Mouse (Mus musculus) neural tube, embryonic 10.5 days (tissue): ENCODE measurements at regions not wholly inside any gene's neighbourhood (a gene's known extent, or its start where the extent isn't known, plus 50 kb on each side); places are given as distances from the start of the nearest gene placed in this dataset.

Source experiments
- DNase-seq: peaks from one replicate; pipeline ENCODE4 v3.0.0-alpha.2; 2017; ENCODE audit warnings: low spot score; ENCODE audit errors: extremely low spot score

DNA sequence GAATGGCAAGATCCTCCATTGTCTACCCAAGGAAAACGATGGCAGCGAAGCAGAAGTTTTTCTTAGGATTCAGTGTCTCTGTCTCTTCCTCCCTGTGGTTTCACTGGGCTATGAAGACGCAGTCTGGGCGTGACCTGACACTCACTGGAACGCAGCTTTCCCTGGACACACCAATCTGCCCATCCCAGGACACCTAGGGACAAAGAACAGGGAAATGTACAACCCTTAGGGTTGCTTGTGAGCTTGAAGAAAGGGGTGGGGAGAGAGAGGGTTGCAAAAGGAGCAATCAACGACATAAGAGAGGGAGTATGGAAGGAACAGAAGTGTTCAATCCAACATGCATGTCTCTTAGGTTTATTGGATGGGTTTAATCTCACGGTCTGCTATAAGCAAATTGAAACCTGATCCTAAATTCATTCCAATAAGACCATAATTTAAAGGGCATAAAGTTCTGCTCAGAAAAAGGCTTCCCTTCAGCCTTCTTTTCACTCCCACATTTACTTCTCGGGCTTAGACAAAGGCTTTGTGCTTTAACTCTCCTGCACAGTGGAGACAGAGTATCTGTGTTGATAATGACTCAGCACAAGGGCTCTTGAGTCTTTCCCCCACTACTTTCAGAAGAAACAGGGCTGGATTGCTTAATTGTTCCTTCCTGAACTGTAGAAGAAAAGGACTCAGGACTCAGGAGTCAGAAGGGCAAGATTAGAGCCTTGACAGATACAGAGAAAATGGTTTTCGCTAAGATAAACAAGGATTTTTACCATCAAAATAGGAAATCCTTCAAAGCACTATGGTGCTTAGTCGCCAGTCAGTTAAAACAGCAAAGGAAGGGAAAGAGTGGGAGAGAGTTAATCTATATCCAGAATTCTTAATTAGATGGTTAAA, 147.3 kb upstream of the Cited2 start:
- no peak for DNase-seq

DNA sequence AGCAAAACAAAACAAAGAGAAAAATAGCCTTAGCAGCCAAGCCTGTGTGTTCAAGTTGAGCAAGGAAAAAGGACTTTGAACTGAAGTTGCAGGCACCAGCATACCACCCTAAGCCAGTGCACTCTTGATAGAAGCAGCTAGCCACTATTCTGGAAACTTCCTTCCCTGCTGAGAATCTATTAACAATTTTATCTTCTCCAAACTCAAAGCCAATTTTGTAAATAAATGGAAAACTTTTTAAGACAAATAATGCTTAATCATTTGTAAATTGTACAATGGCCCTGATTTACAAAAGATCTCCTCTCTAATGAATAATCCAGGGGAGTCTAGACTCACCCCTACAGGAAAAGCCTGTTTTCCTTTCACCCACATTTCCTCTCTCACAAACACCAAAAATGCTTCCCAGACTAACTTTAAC, 146.7 kb upstream of the Cited2 start:
- no peak for DNase-seq

DNA sequence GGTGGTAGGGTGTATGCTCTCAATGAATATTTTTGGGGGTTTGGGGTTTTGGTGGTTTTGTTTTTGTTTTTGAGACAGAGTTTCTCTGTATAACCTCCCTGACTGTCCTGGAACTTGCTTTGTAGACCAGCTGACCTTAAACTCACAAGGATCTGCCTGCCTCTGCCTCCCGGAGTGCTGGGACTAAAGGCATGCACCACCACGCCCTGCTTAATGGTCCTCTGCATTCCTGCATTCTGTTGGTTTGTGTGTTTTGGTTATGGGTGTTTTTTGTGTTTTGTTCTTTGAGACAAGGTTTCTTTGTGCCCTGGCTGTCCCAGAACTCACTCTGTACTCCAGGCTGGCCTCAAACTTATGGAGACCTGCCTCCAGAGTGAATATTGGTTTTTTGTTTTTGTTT, 143.6 kb upstream of the Cited2 start:
- DNase-seq: no peak

DNA sequence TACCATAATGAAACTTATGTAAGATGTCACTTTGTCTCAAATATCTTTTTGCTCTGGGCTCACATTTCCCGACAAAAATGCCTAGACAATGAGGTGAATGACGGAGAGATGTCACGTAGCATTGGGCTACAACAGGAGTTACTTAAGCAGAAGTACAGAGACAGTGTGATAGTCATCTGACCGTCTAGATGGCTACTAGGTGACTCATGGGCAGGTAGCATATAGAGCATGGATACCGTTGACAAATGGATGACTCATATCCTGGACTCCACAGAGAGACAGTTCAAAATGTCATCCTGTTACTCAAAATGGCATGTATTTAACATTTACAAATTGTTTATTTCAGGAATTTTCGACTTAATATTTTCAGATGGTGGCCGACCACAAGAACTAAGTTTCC, 138.2 kb upstream of the Cited2 start:
- no peak for DNase-seq

DNA sequence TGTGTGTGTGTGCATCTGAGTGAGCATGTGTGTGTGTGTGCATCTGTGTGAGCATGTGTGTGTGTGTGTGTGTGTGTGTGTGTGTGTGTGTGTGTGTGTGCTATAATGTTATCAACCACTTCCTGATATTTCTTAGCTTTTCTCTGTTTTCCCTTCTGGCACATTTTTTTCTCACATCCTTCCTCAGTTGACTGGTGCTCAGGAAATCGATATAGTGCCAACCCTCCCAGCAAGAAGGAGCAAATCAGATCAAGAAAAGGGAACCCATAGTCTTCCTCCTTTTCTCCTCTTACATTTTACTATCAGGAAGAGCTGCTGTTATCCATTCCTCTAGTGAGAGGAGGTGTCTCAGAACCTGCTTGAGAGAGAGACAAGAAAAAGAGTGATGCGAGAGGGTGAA, 136.1 kb upstream of the Cited2 start:
- DNase-seq: no peak

DNA sequence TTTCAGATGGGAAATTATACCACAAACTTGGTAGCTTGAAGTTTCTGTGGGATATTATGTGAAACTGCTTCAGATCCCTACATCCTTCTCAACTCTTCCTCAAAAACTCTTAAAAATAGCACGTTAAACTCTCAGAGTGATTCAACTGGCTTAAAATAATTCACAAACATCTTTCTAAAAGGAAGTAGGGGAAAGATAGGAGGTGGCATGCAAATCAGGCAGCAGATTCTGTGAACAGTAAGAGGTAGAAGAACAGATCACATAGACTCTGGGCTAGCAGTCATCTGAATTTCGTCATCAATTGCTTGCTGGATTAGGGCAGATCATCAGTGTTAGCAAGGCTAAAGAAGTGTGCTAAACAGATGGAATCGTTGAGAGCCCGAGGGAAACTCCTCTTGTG, 133.9 kb upstream of the Cited2 start:
- DNase-seq: no peak

DNA sequence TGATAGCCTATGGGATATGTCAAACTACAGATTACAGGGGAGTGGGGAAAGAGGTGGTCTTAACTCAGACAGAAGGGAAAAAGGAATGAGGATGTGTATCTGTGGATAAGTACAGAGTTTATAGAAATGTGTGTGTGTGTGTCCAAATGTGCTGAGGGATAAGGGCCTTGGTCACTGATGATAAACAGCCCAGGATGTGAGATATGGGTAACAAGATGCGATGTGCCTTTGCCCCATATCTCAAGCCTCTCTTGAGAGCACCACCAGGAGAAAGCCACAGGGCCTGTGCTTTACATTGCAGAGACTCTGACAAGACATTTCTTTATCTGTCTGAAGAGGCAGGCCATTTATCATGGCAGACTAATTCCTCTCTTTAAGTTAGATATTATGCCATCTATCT, 132.8 kb upstream of the Cited2 start:
- DNase-seq: no peak

DNA sequence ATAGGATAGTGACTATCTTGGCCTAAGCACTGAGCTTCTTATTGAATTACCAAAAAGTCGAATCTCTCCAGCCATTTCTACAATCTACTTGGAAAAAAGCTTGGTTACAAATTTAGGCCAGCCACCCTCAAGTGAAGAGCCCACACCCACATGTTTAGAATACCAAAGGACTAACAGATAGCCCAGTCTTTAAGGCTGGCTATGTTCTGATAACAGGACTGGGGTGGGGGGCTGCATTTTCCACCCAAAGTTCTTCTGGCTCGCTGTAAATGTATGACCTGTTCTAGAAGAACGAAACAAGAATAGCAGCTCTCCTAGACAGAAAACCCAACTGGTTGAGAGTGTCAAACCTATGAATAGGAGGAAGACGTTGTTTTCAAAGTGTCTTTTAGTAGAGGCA, 130.6 kb upstream of the Cited2 start:
- no peak for DNase-seq

DNA sequence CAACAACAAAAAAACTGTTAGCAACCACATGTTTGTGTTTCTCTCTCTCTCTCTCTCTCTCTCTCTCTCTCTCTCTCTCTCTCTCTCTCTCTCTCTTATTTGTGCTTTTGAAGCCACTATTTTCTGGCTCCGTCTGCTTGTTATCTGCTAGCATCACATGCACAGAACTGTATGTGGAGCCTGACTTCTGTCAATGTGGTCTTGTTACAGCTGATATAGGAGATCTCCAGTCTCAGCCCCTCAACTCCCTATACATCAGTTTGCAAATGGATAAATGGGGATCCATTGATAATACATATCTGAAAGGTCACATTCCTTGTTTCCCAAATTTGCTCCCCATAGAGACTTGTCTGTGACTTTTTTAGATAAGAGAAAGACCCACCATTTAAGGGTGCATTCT, 126.9 kb upstream of the Cited2 start:
- DNase-seq: no peak

DNA sequence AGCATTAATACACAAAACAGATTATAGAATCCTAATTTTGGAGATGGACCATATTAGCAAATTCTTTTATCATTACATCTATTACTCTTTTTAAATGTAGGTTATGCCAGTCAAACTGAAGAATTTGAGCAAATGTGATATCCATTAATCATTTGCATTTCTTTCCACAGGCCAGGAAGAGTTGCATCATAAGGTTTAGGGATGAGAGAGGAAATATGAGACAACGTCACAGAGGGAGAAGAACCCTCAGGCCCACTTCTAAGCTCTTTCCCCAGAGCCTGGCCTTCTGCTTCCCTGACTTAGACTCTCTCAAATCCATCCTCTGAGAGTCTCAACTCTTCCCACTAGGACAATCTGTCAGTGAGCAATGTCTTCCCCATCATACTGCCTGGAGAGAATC, 126.3 kb upstream of the Cited2 start:
- no peak for DNase-seq

DNA sequence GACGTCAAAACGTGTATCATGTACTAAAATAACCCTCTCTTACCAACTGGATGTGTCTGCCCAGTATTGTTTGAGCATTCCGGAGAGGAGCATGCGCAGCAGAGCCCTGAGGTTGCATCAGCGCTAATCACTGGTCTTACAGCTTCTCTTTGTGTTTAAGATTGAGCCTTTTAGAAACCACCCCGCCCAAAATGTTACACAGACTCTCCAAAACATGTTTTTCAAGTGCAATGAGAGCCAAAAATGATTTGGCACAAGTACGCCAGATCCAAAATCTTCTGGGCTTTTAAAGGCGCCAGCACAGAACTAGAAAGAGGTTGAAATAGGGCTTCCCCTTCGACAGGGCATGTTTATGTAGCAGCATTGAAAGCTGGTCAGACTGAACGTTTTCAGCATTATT, 123.8 kb upstream of the Cited2 start:
- DNase-seq: no peak

DNA sequence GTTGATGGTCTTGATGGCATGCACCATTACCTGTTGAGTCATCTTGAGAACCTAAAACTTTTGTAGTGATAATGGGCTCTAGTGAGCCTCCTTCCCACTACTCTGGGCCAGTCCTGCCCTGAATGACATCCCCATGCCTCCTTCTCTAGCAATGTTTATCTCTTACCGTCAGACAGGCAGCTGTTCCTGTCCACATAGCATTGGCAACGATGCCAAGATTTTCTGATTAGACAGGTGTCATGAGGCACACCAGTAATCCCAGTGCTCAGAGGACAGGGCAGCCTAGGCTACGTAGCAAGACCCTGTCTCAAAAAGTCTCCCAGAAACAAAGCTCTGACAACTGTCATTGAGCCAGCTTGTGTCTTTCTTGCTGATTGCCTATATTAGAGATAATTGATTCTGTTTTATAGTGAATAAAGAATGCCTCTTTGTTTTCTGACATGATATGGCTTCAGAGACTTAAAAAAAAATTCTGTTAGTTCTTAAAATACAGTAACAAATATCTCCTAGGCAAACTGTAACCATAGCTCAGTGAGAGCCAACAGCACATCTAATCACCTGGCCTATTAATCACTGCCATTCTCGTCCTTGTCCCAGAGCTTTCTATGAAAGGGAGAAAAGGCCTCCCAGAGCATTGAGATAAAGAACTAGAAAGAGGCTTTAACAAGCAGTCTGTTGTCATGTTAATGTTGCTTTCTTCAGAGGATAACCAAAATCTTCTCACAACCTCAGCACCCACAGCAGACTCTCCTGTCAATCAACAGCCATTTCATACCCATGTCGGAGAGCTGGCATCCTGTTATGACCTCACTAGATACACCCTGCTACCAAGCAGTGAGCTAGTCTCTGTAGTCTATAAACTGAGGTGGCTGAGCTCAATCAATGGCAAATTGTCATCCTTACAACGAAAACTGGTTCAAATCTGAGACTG, 122.9 kb upstream of the Cited2 start:
- DNase-seq: no peak

DNA sequence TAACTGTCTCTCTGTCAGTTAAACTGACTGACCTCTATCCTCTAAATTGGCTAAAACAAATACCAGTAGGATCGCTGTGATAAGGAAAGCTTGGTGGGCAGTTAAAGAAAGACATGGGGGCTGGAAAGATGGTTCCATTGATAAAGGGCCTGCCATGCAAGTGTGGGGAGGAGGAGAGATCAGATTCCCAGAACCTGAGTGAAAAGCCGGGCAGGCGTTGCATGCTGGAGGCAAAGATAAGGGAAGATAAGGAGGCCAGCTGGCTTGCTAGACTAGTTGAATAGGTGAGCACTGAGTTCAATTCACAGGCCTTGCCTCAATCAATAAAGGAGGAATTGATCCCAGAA, 122.3 kb upstream of the Cited2 start:
- no peak for DNase-seq

DNA sequence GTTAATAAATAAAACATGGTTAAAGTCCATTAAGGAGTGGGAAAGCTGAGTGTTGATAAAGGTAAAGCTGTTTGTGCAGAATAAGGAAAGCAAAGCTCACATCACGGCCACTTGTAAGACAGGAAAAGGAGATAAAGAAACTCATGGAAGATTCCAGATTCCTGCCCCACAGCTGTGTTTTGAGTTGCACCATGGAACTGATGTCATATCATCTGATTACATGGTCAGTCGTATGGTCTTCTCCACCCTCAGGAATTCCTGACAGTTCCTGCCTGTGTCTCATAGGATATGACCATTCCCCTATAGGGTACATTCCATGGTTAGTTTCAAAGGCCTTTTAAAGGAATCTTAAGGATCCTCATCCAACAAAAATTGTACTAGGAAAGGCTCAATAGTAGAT, 120.6 kb upstream of the Cited2 start:
- DNase-seq: no peak

DNA sequence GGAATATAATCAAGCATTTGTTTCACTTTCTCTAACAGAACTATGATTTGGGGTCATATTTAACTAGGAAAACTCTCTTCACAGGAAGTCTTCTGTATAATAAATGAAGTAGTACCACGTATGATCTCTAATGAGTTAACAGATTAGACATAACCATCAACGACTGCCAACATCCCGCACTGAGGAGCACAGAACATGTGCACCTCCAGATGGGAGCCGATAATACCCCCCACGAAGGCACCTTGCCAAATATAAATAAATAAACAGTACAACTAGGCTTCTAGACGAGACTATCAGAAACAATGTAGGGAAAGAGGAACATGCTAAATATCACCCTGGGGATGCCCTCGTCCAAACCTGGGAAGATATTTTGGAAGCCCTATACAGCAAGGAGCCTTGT, 114.8 kb upstream of the Cited2 start:
- no peak for DNase-seq

DNA sequence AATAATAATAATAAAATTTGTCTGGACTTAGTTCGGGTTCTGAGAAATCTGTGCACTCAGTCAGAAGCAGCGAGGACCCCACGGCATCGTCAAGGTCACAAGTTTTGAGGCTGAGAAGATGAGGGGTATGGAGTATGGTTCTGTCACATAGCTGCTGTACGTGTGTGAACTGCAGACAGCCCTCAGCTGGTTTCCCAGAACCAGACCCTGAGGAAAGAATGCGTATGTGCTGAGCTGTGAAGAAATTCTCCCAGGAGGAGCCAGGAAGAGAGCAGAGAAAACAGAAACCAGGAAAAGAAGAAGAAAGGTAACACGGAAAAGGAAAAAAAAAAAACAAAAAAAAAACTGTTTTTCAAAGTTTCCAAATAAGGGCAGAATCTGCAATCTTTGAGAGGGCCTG, 112.4 kb upstream of the Cited2 start:
- no peak for DNase-seq

DNA sequence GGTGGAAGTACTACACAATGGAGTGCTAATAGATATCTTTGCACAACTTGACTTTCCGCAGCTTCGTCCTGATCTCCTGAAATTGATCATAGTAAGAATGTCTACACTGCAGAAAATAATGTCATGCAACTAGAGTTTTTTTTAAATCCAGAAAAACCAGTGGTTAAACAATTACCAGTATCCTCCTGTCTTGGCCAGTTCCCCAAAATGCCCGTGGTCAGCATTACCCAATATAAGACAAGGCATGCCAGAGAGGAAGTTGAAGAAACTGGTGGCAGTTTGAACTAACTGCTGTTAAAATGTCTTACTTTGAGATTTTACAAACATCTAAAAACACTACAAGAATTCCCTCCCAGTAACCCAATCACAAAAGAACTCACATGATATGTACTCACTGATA, 109.7 kb upstream of the Cited2 start:
- DNase-seq: no peak

DNA sequence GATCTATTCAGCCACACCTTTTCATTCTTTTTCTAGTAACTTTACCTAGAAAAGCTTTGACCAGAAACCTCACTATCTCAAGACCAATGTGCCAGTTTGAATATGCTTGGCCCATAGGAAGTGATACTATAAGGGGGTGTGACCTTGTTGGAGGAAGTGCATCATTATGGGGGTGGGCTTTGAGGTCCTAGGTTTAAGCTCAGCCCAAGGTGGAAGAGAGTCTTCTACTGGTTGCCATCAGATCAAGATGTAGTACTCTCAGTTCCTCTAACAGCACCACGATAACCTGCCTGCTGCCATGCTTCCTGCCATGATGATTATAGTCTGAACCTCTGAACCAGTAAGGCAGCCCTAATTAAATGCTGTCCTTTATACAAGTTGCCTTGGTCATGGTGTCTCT, 105.0 kb upstream of the Cited2 start:
- no peak for DNase-seq

DNA sequence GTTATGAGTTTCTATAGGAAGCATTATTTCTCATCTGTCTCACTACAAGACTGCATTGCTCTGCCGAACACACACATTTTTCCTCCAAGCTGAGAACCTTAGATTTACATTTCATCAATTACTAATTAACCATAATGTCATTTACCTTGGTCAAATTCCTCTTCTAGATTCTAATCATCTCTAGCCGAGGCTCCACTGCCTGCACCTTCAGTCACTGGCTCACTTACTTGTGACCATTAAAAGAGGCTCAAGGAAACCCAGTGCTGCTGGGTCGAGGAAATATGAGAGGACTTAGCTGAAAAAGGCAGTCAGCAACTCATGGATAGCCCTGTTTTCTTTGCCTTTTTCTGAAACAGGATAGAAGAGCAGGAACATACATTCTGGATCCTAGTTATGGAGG, 103.4 kb upstream of the Cited2 start:
- no peak for DNase-seq

DNA sequence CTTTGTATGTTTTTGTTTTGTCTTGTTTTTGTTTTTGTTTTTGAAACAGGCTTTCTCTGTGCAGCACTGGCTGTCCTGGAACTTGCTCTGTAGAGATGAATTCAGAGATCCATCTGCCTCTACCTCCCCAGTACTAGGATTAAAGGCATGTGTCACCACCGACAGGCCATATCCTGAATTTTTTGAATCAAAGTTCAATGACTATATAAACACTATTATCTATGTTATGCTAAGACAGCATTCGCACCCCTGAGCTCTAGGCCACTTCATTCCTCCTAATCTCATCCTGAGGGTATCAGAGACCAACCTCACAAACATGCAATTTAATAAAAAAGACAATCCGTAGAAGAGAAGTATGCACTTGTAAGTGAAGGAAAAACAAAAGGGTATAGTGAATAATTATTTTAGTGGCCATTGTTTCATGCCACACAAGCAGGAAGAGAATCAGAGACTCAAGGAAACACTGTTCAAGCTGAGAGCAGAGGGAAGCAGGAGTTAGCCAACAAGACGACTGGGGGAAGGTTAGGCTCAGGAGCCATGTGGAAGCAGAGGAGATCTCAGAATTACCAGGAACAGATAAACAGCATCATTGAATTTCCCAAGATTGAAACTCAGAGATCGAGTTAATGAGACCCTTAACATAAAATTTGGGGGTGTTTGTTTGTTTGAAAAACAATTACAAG, 101.2 kb upstream of the Cited2 start:
- DNase-seq: no peak

DNA sequence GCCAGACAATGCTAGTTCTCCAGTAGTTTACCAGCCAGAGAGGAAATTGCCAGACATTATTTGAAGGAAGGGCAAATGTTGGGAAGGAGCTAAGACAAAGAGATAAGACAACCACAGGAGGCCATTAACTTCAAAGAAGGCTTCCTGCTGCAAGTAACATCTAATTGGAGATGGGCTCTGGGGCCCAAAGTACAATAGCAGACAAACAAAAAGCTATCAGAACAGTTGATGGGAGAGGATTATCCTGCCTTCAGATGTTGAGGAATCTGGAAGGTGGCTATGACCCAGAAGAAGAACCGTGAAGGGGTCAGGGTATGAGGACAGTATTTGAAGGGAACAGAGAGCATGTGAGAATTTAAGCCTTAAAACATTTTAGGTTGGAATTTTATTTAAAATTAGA, 100.2 kb upstream of the Cited2 start:
- DNase-seq: no peak

DNA sequence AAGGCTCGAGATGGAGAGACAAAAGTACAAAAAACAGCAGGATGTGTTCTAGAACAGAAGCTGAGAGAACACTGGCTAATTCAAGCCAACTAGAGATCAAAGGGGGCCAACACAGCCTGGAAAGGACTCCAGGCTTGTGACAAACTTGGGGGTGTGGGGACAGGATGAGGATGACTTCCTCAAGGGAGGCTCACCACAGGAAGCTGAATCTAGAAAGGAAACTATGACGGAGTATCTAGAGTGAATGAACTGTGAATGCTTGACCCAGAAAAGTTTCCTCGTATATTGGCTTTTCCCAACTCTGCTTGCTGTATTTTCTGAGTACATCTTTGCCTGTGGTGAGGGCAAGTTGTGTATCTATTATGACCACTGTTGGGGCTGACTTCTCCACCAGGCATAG, 93.3 kb upstream of the Cited2 start:
- no peak for DNase-seq
